Mouse (Mus musculus): ENCODE data around the gene 4930407I10Rik. TPM values are rescaled to one million over a fixed set of nuclear protein-coding genes. Genes with fewer than 3 reads are reported as not detected.

4930407I10Rik gene
- polyA plus RNA-seq, 1 experiment = not detected

GRCm38 (mm10) chr15:82027276-82027675 is 31.7 kb upstream of the 4930407I10Rik start:
- H3K4me3 ChIP-seq (ENCODE audit: insufficient read depth, poor library complexity, severe bottlenecking) = no peak overlapping the region
- peaks cover 93% of the 10 kb centered on the region for H3K36me3 ChIP-seq (ENCODE audit: control insufficient read depth, insufficient read depth)
- H3K79me2 ChIP-seq (ENCODE audit: control insufficient read depth, insufficient read depth) = no peaks in the 10 kb centered on the region
- TF ChIP-seq MYOD1 (IDR thresholded peaks at IDR 0.05; ENCODE audit: control insufficient read depth, insufficient read length, low read depth) (no peak), MYOG (IDR thresholded peaks at IDR 0.05; ENCODE audit: control insufficient read depth, extremely low read depth, insufficient read length) (no peak), CEBPB (IDR thresholded peaks at IDR 0.05; ENCODE audit: low read depth) (no peak), FOSL1 (IDR thresholded peaks at IDR 0.05; ENCODE audit: insufficient read depth, low read length, poor library complexity, severe bottlenecking) (no peak), USF1 (IDR thresholded peaks at IDR 0.05; ENCODE audit: low read depth) (no peak), CTCF (IDR thresholded peaks at IDR 0.05; ENCODE audit: control insufficient read depth, insufficient read depth, insufficient read length) (no peak), MAX (IDR thresholded peaks at IDR 0.05) (no peak)
- no peak overlapping the region for H3ac ChIP-seq (ENCODE audit: control insufficient read depth, insufficient read length, low read depth)
- no peaks in the 10 kb centered on the region for H3K79me3 ChIP-seq (ENCODE audit: low read depth)
- no peaks in the 10 kb centered on the region for H3K27me3 ChIP-seq (ENCODE audit: control insufficient read depth, insufficient read depth, insufficient read length)

DNA sequence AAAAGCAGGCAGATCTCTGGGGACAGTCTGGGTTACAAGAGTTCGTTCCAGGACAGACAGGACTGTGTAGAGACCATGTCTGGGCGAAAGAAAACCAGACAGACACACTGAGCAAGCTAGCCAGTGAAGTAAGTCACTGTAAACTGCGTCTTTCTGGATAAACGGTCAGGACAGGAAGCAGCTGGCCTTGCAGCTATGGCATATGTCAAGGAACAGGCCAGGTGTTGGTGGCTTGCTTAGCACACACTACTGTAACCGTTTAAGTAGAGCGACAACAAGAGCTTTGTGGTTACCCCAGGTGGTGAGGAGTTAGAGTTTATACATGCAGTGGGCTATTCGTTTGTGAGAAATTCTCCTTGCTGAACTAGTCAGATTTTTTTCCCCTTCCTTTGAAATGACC is 31.2 kb upstream of the 4930407I10Rik start:
- peaks cover 92% of the 10 kb centered on the region for H3K36me3 ChIP-seq (ENCODE audit: control insufficient read depth, insufficient read depth)
- TF ChIP-seq FOSL1 (IDR thresholded peaks at IDR 0.05; ENCODE audit: insufficient read depth, low read length, poor library complexity, severe bottlenecking) = no peak
- TF ChIP-seq MAX (IDR thresholded peaks at IDR 0.05) = no peak
- no peak for TF ChIP-seq USF1 (IDR thresholded peaks at IDR 0.05; ENCODE audit: low read depth)
- TF ChIP-seq MYOG (IDR thresholded peaks at IDR 0.05; ENCODE audit: control insufficient read depth, extremely low read depth, insufficient read length) = no peak
- no peak for TF ChIP-seq MYOD1 (IDR thresholded peaks at IDR 0.05; ENCODE audit: control insufficient read depth, insufficient read length, low read depth)
- TF ChIP-seq CEBPB (IDR thresholded peaks at IDR 0.05; ENCODE audit: low read depth) = no peak
- no peak for TF ChIP-seq CTCF (IDR thresholded peaks at IDR 0.05; ENCODE audit: control insufficient read depth, insufficient read depth, insufficient read length)

DNA sequence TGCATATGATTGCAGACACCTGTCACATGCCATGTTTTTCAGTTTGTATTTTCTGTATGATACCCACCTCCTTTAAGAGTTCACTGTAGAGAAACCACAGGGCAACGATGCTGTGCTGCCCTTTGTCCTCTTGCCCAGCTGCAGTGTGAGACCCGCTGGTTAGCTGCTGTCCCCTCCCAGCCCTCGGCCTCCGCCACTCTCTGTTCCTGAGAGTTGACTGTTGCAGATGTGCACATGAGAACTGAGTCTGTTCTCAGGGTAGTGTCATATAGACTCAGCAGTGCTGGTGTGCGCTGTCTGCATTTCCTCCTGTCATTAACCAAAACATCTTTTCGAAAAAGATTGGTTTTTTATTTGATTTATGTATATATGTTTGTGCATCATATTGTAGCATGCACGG is 26.6 kb upstream of the 4930407I10Rik start:
- TF ChIP-seq USF1 (IDR thresholded peaks at IDR 0.05; ENCODE audit: low read depth) (no peak), FOSL1 (IDR thresholded peaks at IDR 0.05; ENCODE audit: insufficient read depth, low read length, poor library complexity, severe bottlenecking) (no peak), MYOD1 (IDR thresholded peaks at IDR 0.05; ENCODE audit: control insufficient read depth, insufficient read length, low read depth) (no peak), CTCF (IDR thresholded peaks at IDR 0.05; ENCODE audit: control insufficient read depth, insufficient read depth, insufficient read length) (no peak), MYOG (IDR thresholded peaks at IDR 0.05; ENCODE audit: control insufficient read depth, extremely low read depth, insufficient read length) (no peak), MAX (IDR thresholded peaks at IDR 0.05) (no peak), CEBPB (IDR thresholded peaks at IDR 0.05; ENCODE audit: low read depth) (no peak)
- H3K36me3 ChIP-seq (ENCODE audit: control insufficient read depth, insufficient read depth) = peaks cover 84% of the 10 kb centered on the region
- no peaks in the 10 kb centered on the region for H3K27me3 ChIP-seq (ENCODE audit: control insufficient read depth, insufficient read depth, insufficient read length)
- no peak overlapping the region for H3ac ChIP-seq (ENCODE audit: control insufficient read depth, insufficient read length, low read depth)
- no peak overlapping the region for H3K4me3 ChIP-seq (ENCODE audit: insufficient read depth, poor library complexity, severe bottlenecking)
- H3K79me2 ChIP-seq (ENCODE audit: control insufficient read depth, insufficient read depth) = no peaks in the 10 kb centered on the region
- H3K79me3 ChIP-seq (ENCODE audit: low read depth) = no peaks in the 10 kb centered on the region

More for the DNA sequence above, 31.2 kb upstream of the 4930407I10Rik start:
- Histone ChIP-seq H3K79me3 (ENCODE audit: low read depth) (no peaks in the 10 kb centered on the region), H3K4me3 (ENCODE audit: insufficient read depth, poor library complexity, severe bottlenecking) (no peak overlapping the region), H3K79me2 (ENCODE audit: control insufficient read depth, insufficient read depth) (no peaks in the 10 kb centered on the region), H3K27me3 (ENCODE audit: control insufficient read depth, insufficient read depth, insufficient read length) (no peaks in the 10 kb centered on the region), H3ac (ENCODE audit: control insufficient read depth, insufficient read length, low read depth) (no peak overlapping the region)

DNA sequence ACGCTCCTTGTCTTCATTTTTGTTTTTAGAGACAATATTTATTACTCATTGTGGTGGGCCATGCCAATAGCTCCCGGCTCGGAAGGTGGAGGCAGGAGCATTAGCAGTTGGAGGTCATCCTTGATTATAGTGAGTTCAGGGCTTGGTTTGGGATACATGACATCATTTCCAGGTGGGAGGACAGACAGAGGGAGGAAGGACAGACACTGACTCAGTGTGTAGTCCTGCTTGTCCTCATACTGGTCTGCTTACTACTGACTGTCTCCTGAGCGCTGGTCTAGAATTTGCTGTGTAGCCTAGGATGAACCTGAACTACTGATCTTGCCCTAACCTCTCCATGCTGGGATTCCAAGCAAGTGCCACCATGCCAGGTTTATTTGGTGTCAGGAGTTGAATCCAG is 25.2 kb upstream of the 4930407I10Rik start, which contains the start of gene Desi1:
Gene Desi1 (minus strand): TSS at position 101 of the 400 bp plus-strand sequence.
- Histone ChIP-seq H3K79me3 (ENCODE audit: low read depth) (no peaks in the 10 kb centered on the region), H3K36me3 (ENCODE audit: control insufficient read depth, insufficient read depth) (peaks cover 88% of the 10 kb centered on the region), H3ac (ENCODE audit: control insufficient read depth, insufficient read length, low read depth) (no peak within 1 kb of the TSS), H3K79me2 (ENCODE audit: control insufficient read depth, insufficient read depth) (no peaks in the 10 kb centered on the region), H3K27me3 (ENCODE audit: control insufficient read depth, insufficient read depth, insufficient read length) (no peaks in the 10 kb centered on the region), H3K4me3 (ENCODE audit: insufficient read depth, poor library complexity, severe bottlenecking) (no peak within 1 kb of the TSS)
- no peak for TF ChIP-seq MAX (IDR thresholded peaks at IDR 0.05)
- no peak for TF ChIP-seq CTCF (IDR thresholded peaks at IDR 0.05; ENCODE audit: control insufficient read depth, insufficient read depth, insufficient read length)
- TF ChIP-seq MYOD1 (IDR thresholded peaks at IDR 0.05; ENCODE audit: control insufficient read depth, insufficient read length, low read depth) = no peak
- TF ChIP-seq CEBPB (IDR thresholded peaks at IDR 0.05; ENCODE audit: low read depth) = no peak
- no peak for TF ChIP-seq USF1 (IDR thresholded peaks at IDR 0.05; ENCODE audit: low read depth)
- no peak for TF ChIP-seq MYOG (IDR thresholded peaks at IDR 0.05; ENCODE audit: control insufficient read depth, extremely low read depth, insufficient read length)
- TF ChIP-seq FOSL1 (IDR thresholded peaks at IDR 0.05; ENCODE audit: insufficient read depth, low read length, poor library complexity, severe bottlenecking) = no peak

GRCm38 (mm10) chr15:82035904-82036689 is 22.9 kb upstream of the 4930407I10Rik start:
- no peaks in the 10 kb centered on the region for H3K27me3 ChIP-seq (ENCODE audit: control insufficient read depth, insufficient read depth, insufficient read length)
- peaks cover 5% of the 10 kb centered on the region for H3K79me3 ChIP-seq (ENCODE audit: low read depth)
- H3K36me3 ChIP-seq (ENCODE audit: control insufficient read depth, insufficient read depth) = peaks cover 88% of the 10 kb centered on the region
- H3K4me3 ChIP-seq (ENCODE audit: insufficient read depth, poor library complexity, severe bottlenecking) = no peak overlapping the region
- H3ac ChIP-seq (ENCODE audit: control insufficient read depth, insufficient read length, low read depth) = no peak overlapping the region
- TF ChIP-seq MAX (IDR thresholded peaks at IDR 0.05) (no peak), CEBPB (IDR thresholded peaks at IDR 0.05; ENCODE audit: low read depth) (no peak), FOSL1 (IDR thresholded peaks at IDR 0.05; ENCODE audit: insufficient read depth, low read length, poor library complexity, severe bottlenecking) (no peak), MYOG (IDR thresholded peaks at IDR 0.05; ENCODE audit: control insufficient read depth, extremely low read depth, insufficient read length) (no peak), CTCF (IDR thresholded peaks at IDR 0.05; ENCODE audit: control insufficient read depth, insufficient read depth, insufficient read length) (no peak), MYOD1 (IDR thresholded peaks at IDR 0.05; ENCODE audit: control insufficient read depth, insufficient read length, low read depth) (no peak), USF1 (IDR thresholded peaks at IDR 0.05; ENCODE audit: low read depth) (no peak)
- H3K79me2 ChIP-seq (ENCODE audit: control insufficient read depth, insufficient read depth) = peaks cover 12% of the 10 kb centered on the region
